Mouse (Mus musculus) C2C12 (cell line): Measurements from ENCODE around the gene Itga7.

ENCODE experiments used
- CTCF ChIP-seq: IDR thresholded peaks from one replicate; pipeline ENCODE4 v1.5.1; 2011; ENCODE audit not compliant: control insufficient read depth, insufficient read depth, insufficient read length
- FOSL1 ChIP-seq: IDR thresholded peaks from one replicate; pipeline ENCODE4 v1.8.0; 2011; ENCODE audit warnings: mild to moderate bottlenecking, low read length; ENCODE audit not compliant: poor library complexity, insufficient read depth, severe bottlenecking
- MAX ChIP-seq: IDR thresholded peaks from one replicate; pipeline ENCODE4 v1.6.1; 2011; ENCODE audit warnings: mild to moderate bottlenecking, control low read depth

DNA sequence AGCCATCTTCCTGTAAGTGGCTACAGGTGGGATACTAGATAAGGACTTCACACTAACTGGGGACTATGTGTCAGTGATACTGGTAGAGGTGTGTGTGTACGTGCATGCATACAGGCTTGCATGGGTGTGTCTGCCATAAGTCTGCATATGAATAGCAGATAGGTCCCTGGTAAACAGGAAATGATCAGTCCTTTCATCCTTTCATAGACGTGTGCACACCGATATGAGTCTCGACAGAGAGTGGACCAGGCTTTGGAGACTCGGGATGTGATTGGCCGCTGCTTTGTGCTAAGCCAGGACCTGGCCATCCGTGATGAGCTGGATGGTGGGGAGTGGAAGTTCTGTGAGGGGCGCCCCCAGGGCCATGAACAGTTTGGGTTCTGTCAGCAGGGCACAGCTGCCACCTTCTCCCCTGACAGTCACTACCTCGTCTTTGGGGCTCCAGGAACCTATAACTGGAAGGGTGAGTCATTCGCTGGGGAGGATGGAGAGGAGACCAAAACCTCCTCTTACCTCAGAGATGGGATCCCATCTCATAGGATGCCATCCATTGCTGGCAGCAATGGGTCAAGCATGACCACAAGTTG, 7.0 kb downstream of the Itga7 start:
- no peak for TF ChIP-seq MAX
- TF ChIP-seq CTCF = no peak
- TF ChIP-seq FOSL1 = no peak
